Mouse (Mus musculus) urinary bladder, postnatal 25 days (tissue): ENCODE measurements at regions not wholly inside any gene's neighbourhood (a gene's known extent, or its start where the extent isn't known, plus 50 kb on each side); places are given as distances from the start of the nearest gene placed in this dataset.

ENCODE experiments used
- DNase-seq: peaks from one replicate; pipeline ENCODE4 v3.0.0; 2022; ENCODE audit warnings: low spot score

DNA sequence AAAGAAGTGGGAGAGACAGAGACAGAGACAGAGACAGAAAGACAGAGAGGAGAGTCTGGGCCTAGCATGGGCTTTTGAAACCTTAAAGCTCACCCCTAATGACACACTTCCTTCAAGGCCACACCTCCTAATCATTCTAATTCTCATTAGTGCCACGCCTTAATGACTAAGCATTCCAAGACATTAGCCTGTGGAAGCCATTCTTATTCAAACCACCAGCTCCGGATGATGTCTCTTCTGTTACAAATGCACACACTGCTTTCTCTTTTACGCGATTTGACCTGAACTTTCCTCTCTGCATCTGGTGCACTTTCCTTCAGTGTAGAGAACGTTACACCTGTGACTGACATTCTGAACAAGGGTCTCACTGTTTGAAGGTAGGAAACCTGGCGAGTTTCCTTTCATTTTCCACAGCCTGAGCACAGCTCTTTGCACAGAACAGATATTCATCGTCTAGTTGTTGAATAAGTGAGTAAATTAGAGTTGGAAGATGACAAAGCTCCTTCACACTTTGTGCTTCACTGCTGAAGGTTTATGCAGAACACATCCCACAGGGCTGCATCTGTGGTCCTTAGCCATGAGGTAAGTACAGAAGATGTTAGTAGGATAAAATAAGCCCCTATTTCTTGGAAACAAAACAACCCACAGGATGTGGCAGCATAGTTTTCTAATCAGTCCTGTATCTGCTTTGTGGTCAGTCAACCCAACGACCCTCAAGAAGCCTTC is 116.8 kb downstream of the Faxc start:
- DNase-seq = no peak

DNA sequence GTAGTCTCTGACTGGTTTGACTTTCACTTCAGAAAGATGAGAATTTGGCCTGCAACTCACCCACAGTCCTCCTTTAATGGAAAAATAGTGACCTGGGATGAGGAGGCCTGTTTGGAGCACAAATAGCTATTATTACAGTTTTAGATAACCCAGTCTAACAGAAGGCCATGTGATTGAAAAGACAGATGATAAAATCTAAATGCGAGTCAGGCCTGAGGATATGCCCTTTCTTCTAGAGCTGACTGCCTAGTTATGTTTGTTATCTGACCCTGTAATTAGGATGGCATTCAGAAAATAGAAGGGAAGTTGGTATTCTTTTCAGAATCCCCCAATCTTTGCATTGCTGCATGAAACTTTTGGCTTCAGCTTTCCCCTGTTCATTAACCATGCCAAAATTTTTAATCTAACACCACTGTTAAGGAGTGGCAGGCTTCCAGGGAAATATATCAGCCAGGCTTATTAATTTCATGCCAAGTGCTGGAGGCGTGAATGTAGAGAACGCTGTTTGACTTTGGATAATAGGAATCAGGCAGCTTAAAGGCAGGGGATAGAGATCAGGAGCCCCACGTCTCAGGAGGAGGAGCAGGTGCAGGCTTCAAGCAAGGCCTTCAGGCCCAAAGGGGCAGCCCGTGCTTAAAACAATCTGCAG is 135.8 kb downstream of the Faxc start:
- no peak for DNase-seq

DNA sequence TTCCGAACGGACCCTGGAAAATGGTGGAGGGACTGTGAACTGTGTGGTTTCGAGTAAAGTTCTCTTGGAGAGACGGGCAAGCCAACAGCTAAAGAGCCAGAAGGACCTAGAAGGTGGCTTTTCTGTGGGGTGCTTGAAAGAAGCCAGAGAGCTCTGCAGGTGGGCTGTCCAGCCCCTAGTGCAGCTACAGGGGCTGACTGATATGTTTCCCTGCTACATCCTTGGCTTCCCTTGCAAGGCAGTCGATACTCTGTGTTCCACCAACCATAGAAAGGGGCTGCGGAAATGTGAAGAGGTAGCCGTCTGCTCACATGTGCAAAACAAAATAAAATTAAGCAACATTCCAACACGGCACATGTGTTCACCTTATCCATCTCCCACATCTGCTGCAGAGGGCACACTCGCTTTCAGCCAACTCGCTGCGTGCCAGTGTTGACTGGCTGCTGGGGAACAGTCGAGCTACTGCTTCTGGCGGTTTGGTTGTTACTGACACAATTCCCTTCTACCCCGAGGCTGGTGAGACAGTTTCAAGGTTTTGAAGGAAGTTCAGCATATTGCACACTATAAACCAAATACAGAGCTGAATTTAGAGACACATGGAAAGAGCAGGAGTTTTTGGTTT is 136.7 kb downstream of the Faxc start:
- DNase-seq = no peak

- no peak for DNase-seq
These were observed 157.2 kb downstream of the Faxc start for GRCm38 (mm10) chr4:22088209-22088787.

GRCm38 (mm10) chr4:22089637-22090041 is 158.5 kb downstream of the Faxc start:
- no peak for DNase-seq

DNA sequence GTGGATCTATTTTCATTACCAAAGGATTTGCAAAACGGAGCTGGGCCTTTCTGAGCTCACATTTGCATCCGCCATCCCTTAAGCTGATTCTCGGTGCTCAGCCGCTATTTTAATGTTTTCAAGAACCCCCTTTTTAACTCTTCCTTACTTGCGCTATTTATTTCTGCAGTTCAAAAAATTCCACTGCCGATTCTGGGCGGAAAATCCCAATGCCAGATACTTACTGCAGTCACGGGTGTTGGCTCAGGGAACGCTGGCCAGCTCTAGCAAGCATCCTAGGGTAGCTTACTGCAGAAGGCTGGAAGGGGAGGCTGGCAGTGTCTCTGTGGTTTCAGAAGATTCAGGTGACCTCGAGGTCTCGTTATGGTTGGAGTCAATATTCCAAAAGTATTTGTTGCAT is 159.4 kb downstream of the Faxc start:
- DNase-seq = no peak

GRCm38 (mm10) chr4:22092551-22092950 is 161.4 kb downstream of the Faxc start:
- DNase-seq = no peak

GRCm38 (mm10) chr4:22095257-22096031 is 164.3 kb downstream of the Faxc start:
- no peak for DNase-seq

DNA sequence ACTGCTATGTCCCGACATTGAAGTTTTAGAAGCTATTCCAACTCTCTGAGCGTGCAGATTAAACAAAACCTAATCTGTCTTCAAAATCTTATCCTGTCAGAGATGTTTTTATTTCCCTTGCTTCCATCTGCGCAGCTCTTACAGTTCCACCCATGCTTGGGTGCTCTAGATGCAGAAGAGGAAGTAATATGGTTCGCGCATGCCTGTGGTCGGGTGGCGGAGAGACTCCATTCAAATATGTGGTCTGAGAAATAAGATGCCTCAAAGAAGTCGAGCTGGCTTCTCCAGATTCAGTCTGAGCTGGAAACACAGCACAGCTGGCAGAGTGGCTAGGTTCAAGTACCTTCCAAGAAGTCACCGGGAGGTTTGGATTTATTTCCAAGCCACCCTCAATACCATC is 167.5 kb downstream of the Faxc start:
- no peak for DNase-seq

DNA sequence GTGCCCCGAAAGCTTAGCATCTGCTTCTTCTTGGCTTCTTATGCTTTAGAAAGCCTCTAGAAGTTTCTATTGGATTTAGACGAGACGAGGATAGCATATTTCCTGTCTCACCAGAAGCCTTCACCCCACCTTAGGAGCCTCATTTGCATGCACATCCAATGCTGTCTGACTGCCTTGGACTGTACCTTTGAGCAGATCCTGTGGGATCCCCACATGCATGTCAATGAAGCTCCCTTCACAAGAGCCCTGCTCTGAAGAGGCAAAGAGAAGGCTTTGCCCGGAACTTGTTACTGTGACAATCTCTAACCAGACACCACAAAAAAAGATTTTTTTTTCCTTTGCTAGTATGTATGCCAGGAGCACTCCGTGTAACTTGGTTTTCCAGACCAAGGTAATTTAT is 171.3 kb downstream of the Faxc start:
- no peak for DNase-seq

DNA sequence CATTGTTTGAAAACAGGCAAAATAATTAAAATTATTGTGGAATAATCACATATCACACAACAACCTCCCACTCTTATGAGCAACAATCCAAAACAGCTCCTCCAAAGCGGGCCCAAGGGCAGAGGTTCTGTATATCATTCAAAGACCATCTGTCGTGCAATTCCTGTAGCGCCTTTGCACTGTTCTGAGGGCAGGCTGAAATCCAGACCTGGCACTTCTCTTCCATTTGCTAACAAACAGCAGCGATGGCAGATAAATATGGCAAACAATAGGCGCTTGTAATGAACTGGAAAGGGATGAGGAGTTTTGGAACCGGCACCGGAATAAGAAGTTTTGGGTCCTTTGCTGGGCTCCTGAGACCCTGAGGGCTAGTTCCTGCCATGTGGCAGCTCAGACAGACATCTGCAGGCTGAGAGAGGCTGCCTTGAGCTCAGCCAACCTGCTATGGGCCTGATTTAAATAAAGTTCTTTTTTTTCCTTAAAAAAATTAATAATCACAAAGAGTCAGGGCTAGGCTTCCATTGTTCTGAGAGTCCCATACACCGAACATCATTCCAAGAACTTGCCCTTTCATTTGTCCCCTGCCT is 172.0 kb downstream of the Faxc start:
- DNase-seq = no peak

GRCm38 (mm10) chr4:22106883-22107282 is 175.8 kb downstream of the Faxc start:
- no peak for DNase-seq

DNA sequence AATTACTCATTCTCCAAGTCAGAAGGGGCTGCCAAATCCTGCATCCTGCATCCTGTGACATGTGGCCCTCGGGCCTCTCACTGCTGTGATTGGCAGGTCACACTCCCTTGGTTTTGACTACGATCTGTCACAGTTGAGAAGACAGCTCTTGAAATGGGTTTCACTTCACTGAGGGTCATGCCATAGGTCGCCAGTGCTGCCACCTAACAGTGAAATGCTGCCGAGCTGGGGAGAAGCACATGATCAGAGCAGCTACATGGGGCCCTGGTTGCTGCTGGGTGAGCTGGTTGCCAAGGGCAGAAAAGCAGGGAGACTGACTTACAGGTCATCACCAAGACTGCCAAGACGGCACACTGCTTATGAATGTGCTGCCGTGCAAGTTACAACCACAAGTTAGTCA is 178.3 kb downstream of the Faxc start:
- DNase-seq = no peak

DNA sequence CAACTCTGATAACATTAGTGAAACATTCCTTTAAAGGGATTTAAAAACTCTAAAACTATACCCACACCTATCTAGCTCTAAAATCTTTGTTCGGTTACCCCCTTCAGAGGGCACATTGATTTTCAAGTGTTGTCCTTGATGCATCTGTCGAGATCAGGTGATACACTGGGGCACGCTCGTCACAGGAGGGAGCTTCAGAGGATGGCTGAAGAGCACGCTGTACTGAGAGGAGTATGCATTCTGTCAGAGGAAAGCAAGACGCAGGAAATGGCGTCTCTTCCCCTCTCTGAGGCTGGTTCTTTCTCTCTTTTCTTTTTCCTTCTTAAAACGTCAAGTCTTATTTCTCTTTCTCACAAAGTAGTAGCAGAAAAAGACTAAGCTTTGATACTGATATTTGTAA is 179.3 kb downstream of the Faxc start:
- DNase-seq = no peak

DNA sequence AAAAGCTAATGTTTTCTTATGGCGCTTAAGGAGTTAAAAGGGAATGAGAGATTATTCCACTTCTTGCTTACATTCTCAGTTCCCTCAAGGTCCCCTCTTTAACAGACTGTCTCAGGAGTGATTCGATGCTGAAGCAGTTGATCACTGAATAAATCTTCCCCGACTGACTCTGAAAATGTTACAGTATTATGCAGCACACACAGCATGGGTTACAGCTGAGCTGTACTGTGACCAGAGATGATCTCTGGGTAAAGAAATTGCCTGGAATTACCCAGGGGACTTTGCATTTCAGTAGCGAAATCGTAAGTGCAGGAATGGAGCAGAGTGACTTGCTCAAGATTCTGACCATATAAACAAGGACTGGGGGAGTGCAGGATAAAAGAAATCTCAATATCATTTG is 181.1 kb downstream of the Faxc start:
- no peak for DNase-seq

- DNase-seq = no peak
These were observed 183.3 kb downstream of the Faxc start for GRCm38 (mm10) chr4:22114451-22114850.

- DNase-seq = no peak
These were observed 188.7 kb downstream of the Faxc start for GRCm38 (mm10) chr4:22119877-22120276.

- no peak for DNase-seq
These were observed 189.8 kb downstream of the Faxc start for GRCm38 (mm10) chr4:22120953-22121352.

DNA sequence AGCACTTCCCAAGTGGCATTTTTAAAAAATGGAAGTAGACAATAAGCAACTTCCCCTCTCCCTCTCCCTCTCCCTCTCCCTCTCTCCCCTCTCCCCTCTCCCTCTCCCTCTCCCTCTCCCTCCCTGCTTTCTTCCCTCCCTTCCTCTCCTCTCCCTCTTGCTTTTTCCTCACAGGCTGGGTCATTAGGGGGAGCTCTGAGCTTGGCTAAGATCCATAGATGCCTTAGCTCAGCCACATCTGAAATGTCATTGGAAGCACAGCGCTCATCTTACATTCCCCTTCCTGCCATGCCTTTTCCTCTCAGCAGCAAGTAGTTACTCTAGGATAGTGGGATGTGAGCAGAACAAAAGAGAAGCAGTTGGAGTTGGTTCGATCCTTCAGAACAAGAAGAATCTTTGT is 190.3 kb downstream of the Faxc start:
- DNase-seq = no peak

DNA sequence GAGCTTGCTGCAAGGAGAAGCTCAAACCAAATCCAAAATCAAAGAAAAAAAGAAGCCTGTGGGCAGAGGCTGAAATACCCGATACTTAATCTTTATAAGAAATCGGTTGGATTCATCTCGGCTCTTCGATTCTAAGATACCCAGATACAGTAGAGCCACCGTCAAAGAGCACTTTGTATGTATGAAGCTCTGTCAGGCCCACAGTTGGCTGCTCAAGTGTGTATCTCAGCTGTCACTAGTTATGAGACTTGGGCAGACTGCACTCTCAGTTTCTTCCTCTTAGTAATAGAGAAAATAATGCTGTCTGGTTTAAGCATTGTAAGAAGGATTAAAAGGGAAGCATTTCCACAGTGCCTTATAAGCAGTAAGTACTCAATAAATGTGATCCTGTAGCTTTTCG is 193.7 kb downstream of the Faxc start:
- no peak for DNase-seq

GRCm38 (mm10) chr4:22130511-22130910 is 199.4 kb downstream of the Faxc start:
- no peak for DNase-seq
